Mouse (Mus musculus): ENCODE measurements around the gene Rps6ka4.

DNA sequence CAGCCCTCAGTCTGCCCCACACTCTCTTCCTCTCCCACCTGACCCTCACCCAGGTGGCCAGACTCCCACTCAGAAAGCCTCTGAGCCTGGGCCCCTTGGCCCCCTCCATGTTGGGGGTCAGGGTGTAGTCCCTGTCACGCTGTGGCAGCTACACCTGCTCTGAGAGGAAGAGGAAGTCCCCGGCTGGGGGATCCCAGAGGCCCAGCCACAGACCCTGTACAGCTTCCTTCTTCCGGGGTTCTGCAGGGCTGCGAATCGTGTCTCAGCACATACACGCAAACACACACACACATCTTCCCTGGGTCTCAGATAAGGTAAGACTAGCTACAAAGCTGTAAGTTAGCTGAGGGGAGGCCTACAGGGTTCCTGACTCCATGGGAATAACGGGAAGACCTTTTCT lies 17.6 kb upstream of the Rps6ka4 start, which contains the start of gene Ccdc88b:
- TF ChIP-seq GATA1 (IDR thresholded peaks at IDR 0.05; ENCODE audit: low read length) (no peak), TAL1 (IDR thresholded peaks at IDR 0.05; ENCODE audit: low read length) (no peak)
